Mouse (Mus musculus): Measurements from ENCODE around the gene Coro1a.
"Not testable (repeated sequence)": the region's sequence is repeated elsewhere in the genome, so short reads cannot be mapped to it uniquely, and the experiment has no call there.

The Coro1a gene

GRCm38 (mm10) chr7:126707442-126708174 is at the start of gene Coro1a:
TSS of gene Coro1a (minus strand) at chr7:126707787.
- DNase-seq (ENCODE audit: low spot score in 2 of 2) = no peak

- peak in 1 of 2 experiments; percentile 64 for DNase-seq (ENCODE audit: low spot score in 2 of 2)
These were observed 47.3 kb upstream of the Coro1a start for GRCm38 (mm10) chr7:126754866-126755265.

DNA sequence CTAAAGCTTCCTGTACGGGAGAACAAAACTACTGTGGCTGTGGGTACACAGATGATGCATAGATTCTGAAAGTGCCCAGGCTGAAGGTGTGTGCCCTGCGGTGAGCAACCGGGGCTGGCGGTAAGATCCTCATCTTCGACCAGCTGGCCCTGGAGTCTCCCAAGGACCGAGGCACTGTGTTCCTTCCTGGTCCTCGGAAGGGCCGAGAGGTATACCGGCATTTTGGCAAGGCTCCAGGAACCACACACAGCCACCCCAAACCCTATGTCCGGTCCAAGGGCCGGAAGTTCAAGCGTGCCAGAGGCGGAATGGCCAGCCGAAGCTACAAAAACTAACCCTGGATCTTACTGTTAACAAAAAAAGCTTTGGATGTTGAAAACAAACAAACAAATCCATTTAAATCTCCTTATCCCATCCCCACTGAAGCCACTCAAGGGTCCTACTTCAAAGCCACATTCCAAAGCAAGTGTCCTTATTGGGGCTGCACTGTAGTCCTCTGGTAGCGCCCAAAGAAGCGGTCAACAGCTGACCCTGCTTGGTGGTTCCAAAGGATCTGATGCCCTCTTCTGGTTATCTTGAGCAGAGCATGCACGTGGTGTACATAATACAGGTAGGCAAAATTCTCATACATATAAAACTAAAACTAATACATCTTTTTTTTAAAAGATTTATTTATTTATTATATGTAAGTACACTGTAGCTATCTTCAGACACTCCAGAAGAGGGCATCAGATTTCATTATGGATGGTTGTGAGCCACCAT is 42.2 kb upstream of the Coro1a start:
- DNase-seq (ENCODE audit: low spot score in 2 of 2) = no peak

- no peak for DNase-seq (ENCODE audit: low spot score in 2 of 2)
These were observed 41.2 kb upstream of the Coro1a start for GRCm38 (mm10) chr7:126748824-126749223.

- DNase-seq (ENCODE audit: low spot score in 2 of 2) = no peak
These were observed 39.2 kb upstream of the Coro1a start for GRCm38 (mm10) chr7:126746798-126747197.

DNA sequence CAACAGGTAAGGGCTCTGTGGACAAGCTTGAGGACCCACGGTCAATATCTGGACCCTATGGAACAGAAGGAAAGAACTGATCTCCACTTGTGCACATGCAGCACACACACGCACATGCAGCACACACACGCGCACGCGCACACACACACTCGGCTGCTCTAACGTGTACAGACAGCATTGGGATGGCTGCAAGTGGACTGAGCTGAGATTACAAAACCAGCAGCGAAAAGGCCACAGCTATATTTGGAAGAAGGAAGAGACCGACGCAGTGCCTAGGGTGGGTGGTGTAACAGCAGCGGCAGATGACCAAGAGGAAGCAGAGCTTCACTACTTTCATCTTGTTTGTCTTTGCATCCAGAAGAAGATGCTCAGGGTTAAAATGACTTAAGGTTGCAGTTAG is 38.5 kb upstream of the Coro1a start:
- no peak for DNase-seq (ENCODE audit: low spot score in 2 of 2)

GRCm38 (mm10) chr7:126741964-126742482 is 34.4 kb upstream of the Coro1a start:
- DNase-seq (ENCODE audit: low spot score in 2 of 2) = no peak

GRCm38 (mm10) chr7:126741452-126741851 is 33.9 kb upstream of the Coro1a start:
- DNase-seq (ENCODE audit: low spot score in 2 of 2) = no peak

- no peak for DNase-seq (ENCODE audit: low spot score in 2 of 2)
These were observed 33.4 kb upstream of the Coro1a start for GRCm38 (mm10) chr7:126740977-126741376.

- no peak for DNase-seq (ENCODE audit: low spot score in 2 of 2)
These were observed 32.6 kb upstream of the Coro1a start for GRCm38 (mm10) chr7:126740132-126740735.

- no peak for DNase-seq (ENCODE audit: low spot score in 2 of 2)
These were observed 32.0 kb upstream of the Coro1a start for GRCm38 (mm10) chr7:126739551-126739950.

DNA sequence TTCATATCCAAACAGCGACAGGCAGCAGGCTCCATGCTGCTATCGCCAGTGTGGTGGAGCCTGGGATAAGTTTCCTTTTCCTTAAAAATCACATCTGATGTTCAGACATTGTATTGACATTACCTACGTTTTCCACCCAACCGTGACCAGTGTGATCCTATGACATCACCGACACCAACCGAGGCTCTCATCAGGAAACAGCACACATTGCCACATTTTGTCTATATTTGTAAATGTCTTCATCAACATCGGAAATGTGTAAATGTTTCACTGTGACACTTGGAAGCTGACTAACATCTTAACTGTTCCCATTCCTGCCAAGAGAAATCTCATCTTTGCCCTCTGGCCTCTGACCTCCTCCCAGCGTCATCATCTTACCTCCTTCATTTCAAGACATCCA is 28.5 kb upstream of the Coro1a start:
- DNase-seq (ENCODE audit: low spot score in 2 of 2) = no peak

DNA sequence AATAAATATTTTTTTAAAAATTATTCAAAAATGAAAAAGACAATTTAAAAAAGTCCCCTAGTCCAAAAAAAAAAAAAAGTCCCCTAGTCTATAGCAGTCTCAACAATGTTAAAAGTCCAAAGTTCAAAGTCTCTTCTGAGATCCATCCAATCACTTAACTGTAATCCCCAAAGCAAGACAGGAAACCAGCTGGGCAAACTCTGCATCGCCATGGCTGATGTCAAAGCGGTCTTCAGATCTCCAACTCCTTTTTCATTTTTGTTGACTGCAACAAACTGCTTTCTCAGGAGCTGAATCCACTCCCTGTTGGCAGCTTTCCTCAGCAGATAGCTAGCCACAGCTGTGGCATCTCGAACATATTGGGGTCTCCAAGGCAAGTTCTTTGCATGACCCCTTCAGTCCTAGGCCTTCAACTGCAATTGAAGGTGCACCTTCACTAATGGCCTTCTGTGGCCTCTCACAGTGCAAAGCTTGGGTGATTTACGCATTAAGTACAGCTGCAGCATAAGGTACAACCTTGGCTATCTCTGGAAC is 22.7 kb upstream of the Coro1a start:
- not testable (repeated sequence) for DNase-seq (ENCODE audit: low spot score in 2 of 2)

DNA sequence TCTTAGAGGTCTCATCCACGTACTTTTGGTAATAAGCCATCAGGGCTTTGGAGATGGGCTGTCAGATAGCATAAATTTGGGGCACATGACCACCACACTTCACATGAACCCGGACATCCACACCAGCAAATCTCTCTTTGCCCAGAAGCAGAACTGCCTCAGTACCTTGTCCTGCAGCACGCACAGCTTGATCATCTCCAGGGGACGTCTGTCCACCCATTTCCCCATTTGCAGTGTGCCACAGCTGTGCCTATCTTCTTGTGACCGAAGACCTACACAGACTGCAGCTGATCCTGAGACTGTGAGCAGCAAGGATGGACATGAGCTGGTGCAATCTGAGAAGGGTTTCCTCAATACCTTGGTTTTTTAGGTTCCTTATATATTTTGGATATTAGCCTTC is 18.1 kb upstream of the Coro1a start:
- DNase-seq (ENCODE audit: low spot score in 2 of 2) = no peak

DNA sequence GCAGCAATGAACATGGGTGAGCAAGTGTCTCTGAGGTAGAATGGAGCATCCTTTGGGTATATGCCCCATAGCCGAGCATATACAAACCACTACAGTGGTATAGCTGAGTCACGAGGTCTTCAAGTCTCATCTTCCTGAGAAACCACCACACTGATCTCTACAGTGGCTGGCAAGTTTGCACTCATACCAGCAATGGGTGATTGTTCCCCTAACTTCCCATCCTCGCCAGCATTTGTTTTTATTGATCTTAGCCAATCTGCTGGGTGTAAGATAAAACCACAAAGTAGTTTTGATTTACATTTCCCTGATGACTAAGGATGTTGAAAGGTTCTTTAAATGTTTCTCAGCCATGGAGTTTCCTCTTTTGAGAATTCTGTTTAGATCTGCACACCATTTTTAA is 17.5 kb upstream of the Coro1a start:
- no peak for DNase-seq (ENCODE audit: low spot score in 2 of 2)

DNA sequence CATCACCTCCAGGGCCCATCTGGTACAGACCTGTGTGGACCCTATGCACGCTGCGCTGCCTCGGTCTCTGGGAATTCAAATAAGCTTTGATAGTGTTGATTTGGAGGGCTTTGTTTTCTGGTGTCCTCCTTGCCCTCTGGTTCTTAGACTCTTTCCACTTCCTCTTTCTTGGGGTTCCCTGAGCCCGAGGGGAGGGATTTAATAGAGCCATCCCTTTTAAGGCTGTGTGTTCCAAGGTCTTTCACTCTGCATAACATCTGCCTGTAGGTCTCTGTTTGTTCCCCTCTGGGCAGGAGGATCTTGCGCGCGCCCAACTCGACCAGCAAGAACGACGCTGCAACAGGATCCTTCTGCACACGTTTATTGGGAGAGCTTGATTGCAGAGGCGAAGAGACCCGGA is 14.0 kb upstream of the Coro1a start:
- DNase-seq (ENCODE audit: low spot score in 2 of 2) = no peak

- DNase-seq (ENCODE audit: low spot score in 2 of 2) = no peak
These were observed 11.3 kb upstream of the Coro1a start for GRCm38 (mm10) chr7:126718787-126719337.

GRCm38 (mm10) chr7:126717566-126717965 is 10.0 kb upstream of the Coro1a start:
- DNase-seq (ENCODE audit: low spot score in 2 of 2) = no peak

DNA sequence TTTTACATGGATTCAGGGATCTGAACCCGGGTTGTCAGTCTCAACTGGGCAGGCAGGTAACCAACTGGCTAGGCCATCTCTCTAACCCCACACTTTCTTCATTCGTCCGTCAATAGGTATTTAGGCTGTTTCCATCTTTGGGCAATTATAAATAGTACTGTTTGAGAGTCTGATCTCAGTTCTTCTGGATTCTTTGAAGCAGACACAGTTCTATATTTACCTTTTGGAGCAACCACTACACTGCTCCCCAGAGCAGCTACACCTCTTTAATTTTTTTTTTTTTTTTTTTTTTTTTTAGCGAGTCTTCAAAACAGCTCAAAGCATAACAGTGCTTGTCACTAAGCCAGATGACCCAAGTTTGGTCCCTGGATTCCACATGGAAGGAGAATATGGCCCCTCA is 8.1 kb upstream of the Coro1a start:
- DNase-seq (ENCODE audit: low spot score in 2 of 2) = no peak

DNA sequence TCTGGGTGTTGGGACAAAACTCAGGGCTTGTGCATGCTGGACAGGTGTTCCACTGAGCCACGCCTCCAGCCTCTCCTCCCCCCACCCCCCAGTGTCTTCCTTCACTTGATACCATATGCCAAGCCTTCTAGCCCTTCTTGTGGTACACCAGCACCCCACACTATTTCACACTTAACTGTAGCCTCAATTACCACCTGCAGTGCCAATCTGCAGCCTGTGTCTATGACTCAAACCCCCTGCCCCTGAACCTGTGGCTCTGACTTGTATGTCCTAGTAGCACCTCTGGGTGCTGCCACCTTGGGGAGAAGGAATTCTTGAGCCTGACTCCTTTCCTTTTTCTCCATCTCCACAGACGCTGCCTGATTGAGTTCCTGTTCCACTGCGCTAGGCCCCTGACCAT is 4.3 kb upstream of the Coro1a start:
- no peak for DNase-seq (ENCODE audit: low spot score in 2 of 2)

DNA sequence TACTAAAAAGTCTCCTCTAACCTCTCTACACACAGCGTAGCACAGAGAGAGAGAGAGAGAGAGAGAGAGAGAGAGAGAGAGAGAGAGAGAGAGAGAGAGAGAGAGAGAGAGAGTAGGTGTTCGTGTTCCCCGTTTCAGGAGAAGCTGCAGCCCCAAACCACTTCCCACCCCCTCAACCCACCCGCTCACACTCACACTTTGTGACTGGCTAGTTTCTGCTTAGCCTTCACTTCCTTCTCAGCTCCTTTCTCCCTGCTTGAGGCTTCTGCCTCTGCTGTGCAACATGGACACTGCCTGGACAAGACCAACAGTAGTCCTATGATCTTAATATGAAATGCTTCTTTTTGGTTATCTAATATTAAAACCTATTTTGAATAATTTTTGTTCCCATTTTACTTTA is 2.7 kb upstream of the Coro1a start:
- no peak for DNase-seq (ENCODE audit: low spot score in 2 of 2)
